Mouse (Mus musculus): ENCODE data around the gene Gm20498.
"Not testable (repeated sequence)": the region's sequence is repeated elsewhere in the genome, so short reads cannot be mapped to it uniquely, and the experiment has no call there.

Gene Gm20498

DNA sequence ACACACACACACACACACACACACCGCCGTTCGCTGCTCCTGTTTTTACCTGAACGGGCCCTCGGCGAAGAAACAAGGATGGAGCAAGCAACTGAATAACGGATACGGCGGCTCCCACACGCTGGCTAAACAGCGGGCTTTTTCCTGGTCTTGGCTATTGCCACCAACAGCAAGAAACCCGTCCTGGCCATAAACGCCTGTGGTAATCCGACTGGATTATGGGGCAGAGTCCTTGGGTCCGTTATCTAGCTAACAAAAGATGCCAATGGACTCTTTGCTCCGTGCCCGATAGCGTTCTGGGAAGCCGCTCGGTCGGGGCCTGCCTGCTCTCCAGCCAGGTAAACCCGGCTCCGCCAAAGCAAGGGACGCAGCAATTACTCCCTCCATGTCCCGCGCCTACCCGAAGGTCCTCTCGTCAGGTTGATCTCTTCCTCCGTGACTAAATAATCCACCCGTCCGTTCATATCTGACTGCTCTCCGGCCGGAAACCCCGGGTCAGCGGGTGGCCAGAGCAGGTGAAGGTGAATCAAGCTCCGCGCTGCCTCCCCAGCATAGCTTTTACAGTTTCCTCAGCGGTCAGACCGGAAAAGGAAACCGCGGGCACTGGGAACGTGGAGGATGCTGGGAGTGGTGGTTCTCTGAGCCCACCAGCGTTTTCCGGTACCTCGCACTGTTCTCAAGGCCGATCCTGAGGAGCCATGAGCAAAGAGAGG lies at the start of gene Gm20498, which contains the start of gene Synj2bp:
Gene Gm20498 (minus strand): TSS at position 590 of the 713 bp plus-strand sequence.
Gene Synj2bp (minus strand): TSS at position 596 of the 713 bp plus-strand sequence.
- peak; percentile 91 for DNase-seq (ENCODE audit: low read depth, low spot score)

DNA sequence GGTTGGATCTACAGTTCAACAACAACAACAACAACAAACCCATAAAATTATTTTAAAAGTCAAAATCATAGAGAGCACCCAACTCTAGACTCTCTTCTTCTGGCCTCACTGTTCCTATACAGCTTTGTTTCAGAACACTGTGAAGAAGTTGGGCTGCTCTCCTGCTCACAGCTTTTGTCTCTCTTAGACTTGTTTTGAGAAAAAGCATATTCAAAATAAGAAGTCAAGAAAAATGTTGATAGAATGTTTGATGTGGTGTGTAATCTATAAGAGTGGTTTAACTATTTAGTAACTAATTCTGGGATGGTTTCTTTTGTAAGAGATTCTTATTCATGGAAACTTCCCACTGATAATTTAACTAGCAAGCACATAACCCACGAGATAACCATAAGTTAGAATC lies 35.7 kb upstream of the Gm20498 start, which contains the start of gene Adam21:
Gene Adam21 (minus strand): TSS at position 101 of the 400 bp plus-strand sequence.
- DNase-seq (ENCODE audit: low read depth, low spot score), result no peak

DNA sequence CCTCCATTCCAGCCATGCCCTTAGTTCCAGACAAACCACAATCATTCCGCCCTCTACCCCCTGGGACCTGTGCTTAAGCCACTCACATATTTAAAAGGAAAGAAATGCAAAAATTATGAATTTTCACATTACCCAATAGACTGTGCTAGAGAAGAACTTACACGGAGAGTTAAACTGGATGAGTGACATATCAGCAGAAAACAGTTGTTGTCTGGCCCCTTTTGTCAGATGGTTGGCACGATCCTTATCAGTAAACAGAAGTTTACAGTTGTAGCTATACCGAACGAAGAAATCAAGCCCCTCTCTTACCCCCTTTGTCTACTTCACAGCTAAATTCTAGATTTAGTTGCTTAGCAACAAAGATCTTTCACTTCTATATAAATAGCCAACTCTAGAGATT lies 35.2 kb upstream of the Gm20498 start:
- no peak for DNase-seq (ENCODE audit: low read depth, low spot score)

DNA sequence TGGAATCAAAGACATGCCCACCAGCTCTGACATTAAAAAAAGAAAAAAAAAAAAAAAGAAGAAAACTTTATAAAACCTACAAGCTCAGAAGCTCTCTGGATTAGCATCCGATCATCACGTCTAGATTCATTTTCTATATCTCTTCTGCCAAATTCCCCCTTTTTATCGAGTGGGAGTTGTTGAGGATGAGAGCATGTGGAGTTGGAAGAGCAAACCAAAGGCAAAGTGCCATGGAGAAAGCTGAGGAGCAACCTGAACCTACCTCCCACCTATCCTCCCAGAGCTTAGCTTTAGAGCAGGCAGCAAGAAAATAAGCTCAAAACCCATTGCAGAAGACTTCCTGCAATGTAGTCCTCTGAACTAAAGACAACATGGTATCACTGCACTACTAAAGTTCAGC lies 31.5 kb upstream of the Gm20498 start:
- DNase-seq (ENCODE audit: low read depth, low spot score), result no peak

DNA sequence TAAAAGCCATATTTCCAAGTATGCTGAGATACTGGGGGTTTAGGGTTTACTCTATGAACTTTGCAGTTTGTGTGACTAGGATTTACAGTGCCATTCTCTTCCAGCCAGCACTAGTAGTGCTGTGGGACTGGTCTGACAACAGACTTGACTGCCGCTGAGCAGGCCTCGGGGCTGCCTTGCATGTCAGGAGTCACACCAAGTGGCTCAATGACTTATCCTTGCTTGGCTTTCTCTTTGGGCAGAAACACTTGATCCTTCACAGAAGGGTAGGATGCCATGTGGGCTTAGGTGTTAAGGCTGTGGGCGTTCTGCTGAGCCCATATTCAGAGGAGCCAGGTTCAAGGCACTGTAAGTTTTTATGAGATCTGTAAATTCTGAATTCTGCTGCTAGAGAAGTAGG lies 16.6 kb upstream of the Gm20498 start:
- no peak for DNase-seq (ENCODE audit: low read depth, low spot score)

DNA sequence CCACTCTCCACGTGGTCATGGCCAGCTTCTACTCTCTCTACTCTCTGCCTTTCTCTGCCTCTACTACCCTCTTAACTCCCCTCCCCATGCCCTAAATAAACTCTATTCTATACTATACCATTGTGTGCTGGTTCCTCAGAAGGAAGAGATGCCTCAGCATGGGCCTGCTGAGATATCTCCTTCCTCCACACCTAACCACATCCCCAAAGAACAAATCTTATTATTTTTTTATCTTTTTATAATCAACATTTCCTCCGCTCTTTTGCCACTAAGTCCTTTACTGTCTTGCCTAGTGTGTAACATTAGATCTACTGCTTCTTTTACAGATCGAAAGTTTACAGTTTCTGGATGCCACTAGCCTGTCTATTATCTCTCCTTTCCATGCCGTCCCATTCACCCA lies 14.5 kb upstream of the Gm20498 start:
- no peak for DNase-seq (ENCODE audit: low read depth, low spot score)

DNA sequence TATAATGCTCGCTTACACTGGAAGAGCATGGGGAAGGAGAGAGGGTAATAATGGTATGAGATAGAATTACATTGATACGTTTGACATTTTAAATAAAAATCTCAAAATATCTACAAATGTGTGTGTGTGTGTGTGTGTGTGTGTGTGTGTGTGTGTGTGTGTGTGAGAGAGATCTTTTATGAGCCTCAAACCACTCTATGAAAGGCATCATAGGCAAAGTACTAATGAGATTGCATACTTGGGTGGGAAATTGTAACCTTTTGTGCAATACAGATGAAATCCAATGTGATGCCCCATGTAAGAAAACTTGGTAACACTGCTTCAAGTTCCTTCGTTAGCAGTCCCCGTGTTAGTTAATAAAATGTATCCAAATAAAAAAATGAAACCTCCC lies 319 bp upstream of the Gm20498 start:
- DNase-seq (ENCODE audit: low read depth, low spot score), result no peak

DNA sequence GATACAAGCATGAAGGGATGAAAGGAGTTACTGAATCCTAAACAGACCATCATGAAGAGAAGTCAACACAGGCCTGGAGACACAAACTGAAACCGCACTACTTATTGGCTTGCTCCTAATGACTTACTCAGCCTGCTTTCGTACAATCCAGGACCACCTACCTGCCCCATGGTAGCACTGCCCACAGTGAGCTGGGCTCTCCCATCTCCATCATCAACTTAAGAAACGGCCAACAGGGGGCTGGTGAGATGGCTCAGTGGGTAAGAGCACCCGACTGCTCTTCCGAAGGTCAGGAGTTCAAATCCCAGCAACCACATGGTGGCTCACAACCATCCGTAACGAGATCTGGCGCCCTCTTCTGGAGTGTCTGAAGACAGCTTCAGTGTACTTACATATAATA lies 2.1 kb downstream of the Gm20498 start:
- DNase-seq (ENCODE audit: low read depth, low spot score), result peak; percentile 77

DNA sequence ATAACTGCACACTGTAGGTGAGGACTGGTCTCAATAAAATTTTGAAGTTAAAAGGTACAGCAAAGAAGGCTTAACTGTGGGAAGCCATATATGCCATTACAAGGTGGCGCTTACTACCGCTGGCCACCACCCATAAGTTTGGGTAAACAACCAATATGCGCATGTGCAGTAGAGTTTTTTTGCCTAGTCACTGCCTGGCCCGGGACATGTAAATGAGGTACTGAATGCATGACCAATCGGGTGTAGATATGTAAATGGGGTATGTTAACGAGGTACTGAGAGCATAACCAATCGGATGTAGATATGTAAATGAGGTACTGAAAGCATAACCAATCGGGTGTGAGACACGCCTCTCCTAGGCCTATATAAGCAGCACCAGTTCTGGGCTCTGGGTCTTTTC lies 35.8 kb downstream of the Gm20498 start:
- DNase-seq (ENCODE audit: low read depth, low spot score), result peak; percentile 58

DNA sequence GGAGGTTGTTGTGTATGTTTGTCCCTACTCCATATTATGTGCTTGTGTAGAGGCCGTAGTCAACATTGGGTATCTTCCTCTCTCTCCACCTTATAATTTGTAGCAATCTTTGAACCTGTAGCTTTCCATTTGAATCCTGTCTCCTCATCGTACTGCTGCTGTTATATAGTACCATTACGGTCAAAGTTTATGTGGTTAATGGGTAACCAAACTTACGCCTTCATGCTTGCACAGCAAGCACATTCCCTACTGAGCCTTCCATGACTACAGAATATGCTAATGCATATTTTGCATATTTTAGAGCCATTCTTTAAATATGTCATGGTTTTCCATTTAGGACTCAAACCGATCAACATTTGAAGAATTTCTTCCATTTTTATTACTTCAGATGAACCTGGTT lies 42.2 kb downstream of the Gm20498 start:
- DNase-seq (ENCODE audit: low read depth, low spot score), result no peak

DNA sequence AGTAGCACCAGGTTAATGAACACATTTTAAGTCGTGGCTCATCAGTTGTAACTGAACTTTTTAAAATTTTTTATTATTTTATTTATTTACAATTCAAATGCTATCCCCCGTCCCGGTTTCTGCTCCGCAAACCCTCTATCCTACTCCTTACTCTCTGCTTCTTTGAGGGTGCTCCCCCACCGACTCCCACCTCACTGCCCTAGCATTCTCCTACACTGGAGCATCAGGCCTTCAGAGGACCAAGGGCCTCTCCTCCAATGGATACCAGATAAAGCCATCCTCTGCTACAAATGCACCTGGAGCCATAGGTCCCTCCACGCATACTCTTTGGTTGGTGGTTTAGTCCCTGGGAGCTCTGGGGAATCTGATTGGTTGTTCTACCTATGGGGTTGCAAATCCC lies 47.4 kb downstream of the Gm20498 start:
- DNase-seq (ENCODE audit: low read depth, low spot score), result no peak

DNA sequence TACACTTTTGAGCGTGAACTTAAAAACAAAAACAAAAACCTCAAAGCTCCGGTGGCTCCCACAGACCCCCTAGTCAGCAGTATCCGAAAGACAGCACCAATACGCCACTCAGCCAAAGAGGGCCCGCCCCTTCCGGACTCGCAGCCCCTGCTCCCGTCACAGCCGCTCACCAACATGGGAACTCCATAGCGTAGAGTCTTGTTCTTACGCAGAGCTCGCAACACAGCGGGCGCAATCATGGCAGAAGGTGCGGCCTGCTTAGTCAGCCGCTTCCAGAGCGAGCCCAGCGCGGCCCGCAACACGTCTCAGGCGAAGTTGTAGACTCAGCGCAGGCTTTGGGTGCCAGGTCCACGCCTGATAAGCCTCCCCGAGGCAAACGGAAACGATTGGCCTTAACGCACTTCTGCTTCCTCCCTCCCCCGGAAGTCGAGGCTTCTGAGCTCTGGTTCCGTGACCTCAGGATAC lies 47.9 kb downstream of the Gm20498 start, which contains the start of gene Cox16:
Gene Cox16 (minus strand): TSS at position 401 of the 465 bp plus-strand sequence.
- peak; percentile 93 for DNase-seq (ENCODE audit: low read depth, low spot score)

DNA sequence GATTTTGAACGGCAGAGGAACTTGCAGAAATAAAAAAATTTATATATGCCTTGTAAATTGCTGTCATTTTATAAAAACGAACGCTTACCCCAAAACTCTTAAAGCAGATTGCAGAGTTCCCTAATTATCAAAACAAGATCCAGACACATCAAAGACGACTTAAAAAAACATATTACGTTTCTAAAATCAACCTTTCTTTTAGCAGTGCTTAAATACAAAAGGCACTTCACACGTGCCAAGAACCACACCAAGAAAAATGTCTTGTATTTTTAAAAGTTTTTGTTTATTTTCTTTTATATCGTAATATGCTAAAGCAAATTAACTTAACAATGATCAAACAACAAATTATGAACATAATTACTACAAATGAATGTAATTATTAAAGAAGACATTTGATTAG lies 48.5 kb downstream of the Gm20498 start:
- DNase-seq (ENCODE audit: low read depth, low spot score), result no peak

DNA sequence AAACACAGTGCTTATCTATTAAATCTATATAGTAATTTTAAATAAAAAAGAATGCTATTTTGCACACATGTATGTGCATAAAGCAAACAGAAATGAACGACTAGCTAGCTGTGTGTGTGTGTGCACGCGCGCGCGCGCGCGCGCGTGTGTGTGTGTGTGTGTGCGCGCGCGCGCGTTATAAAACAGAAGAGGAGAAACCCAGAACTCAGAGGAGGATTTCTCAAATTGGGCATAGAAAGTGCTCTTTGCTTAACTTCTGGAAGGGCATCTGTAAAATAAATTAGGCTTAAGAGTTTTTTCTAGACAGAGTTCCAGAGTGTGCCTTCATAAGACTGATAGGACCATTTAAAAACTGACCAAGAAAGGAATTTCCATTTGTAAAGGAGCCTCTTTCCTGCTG lies 49.0 kb downstream of the Gm20498 start:
- peak; percentile 72 for DNase-seq (ENCODE audit: low read depth, low spot score)

DNA sequence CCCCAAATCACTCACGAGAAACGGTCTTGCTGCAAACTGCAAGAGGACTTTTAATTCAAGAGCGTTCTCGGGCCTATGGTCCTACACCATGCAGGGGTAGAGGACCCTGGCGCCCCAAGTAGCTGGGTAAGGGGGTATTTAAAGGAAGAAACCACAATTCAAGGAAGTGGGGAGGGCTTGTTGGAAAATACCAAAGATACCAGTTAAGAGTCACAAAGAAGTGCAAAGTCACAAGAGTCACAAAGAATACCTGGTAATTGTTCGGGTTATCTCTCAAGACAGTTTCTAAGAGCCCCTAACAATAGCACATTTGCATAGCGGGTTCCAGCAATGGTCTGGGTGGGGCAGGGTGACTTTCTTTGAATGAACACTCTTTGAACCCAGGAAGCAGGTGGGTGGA lies 73.7 kb downstream of the Gm20498 start:
- DNase-seq (ENCODE audit: low read depth, low spot score), result peak; percentile 66

DNA sequence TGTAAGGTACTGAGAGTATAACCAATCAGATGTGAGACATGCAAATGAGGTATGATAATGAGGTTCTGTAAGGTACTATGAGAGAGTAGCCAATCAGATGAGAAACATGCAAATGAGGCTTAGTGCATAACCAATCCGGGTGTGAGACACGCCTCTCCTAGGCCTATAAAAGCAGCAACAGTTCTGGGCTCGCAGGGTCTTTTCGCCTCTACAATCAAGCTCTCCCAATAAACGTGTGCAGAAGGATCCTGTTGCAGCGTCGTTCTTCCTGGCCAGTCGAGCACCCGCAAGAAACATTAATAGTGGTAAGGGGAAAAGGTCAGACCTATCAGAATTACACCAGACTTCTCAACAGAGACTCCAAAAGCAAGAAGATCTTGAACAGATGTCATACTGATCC lies 93.7 kb downstream of the Gm20498 start:
- DNase-seq (ENCODE audit: low read depth, low spot score), result not testable (repeated sequence)

DNA sequence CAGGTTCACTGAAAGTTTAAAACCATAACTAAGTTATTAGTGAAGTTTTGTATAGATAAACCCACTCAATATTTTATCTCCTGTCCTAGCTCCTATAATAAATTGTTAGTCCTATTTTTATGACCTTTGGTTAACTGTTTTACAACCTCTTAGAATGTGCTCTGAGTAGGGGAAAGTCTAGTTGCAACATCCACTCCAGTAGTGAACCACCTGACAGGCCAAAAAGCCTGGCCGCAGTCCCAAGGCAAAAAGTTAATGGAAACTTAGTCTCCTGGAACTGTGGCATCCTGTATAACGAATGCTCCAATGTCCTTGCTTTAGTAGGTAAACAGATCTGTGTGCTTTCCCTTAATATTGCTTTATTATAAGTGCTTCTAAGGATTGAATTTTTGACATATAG lies 97.9 kb downstream of the Gm20498 start:
- DNase-seq (ENCODE audit: low read depth, low spot score), result not testable (repeated sequence)

DNA sequence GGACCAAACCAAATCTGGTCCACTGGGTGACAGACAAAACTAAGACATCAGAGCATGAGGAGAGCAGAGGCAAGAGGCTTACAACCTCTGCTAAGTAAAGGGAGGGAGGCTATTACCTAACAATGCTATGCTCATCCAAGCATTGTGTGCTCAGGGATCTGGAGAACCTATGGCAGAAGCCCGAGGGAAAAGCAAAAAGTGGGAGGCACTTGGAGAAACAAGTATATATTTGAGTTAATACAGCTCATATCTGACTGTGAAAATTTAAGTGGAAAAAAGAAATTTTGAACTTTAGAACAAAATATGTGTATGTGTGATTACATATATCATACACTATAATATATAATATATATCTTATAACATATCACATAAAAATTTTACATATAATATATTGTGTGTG lies 110.9 kb downstream of the Gm20498 start, which contains the start of gene Adam4:
Gene Adam4 (minus strand): TSS at position 101 of the 400 bp plus-strand sequence.
- DNase-seq (ENCODE audit: low read depth, low spot score), result no peak

DNA sequence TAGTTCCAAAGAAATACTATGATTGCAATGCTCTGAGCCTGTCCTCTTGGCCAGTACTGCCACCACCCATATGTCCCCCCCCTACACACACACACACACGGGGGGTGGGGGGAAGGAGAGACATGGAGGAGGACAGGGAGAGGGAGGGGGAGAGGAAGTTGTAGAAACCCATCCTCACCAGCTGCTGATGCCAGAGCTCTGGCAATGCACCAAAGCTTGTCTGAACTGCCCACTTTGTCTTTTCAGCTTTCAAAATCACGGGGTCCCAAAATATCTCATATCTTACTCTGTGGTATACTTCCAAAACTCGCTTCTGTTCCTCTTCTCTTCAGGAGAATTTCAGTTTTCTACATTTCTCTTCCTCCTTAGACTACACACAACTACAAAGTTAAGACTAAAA lies 119.5 kb downstream of the Gm20498 start:
- no peak for DNase-seq (ENCODE audit: low read depth, low spot score)

DNA sequence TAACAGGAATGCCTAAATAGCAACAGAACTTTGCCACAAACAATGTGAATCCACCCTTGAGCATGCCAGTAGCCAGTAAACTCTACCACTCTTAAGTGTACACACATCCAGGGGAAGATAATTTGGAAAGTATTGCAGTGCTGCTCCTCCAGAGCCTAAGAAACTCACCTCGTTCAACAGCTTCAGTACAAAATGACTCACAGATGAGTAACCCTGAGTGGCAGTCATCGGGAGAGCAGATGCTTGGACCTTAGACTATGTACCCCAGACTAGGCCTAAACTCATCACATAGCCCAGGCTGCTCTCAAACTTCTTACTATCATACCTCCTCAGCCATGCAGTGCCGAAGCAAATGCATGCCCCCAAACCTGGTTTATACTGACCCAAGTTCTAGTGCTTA lies 123.7 kb downstream of the Gm20498 start:
- no peak for DNase-seq (ENCODE audit: low read depth, low spot score)

DNA sequence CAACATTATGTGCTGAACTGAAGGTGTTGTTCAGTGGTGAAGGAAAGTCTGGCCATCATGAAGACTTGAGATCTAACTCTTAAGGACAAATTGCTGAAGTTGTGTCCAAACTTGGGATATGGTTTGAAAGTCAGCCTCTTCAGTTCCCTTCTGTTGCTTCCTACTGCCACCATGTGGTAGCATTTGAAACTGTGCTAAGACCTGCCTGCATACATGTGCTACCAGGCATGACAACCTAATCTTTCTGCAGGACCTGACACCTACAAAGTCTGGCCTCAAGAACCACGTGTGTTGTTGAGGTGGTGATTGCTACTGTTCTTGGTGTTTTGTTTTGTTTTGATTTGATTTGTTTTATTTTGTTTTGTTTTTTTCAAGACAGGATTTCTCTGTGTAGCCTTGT lies 130.5 kb downstream of the Gm20498 start:
- peak; percentile 75 for DNase-seq (ENCODE audit: low read depth, low spot score)

DNA sequence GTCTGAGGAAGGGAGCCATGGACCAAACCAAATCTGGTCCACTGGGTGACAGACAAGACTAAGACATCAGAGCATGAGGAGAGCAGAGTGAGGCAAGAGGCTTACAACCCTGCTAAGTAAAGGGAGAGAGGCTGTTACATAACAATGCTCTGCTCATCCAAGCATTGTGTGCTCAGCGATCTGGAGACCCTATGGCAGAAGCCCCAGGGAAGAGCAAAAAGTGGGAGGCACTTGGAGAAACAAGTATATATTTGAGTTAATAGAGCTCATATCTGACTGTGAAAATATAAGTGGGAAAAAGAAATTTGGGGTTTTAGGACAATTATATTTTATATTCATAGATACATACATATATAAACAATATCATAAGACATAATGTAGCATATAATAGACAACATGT lies 153.3 kb downstream of the Gm20498 start, which contains the start of gene Gm4787:
Gene Gm4787 (minus strand): TSS at position 101 of the 400 bp plus-strand sequence.
- not testable (repeated sequence) for DNase-seq (ENCODE audit: low read depth, low spot score)

DNA sequence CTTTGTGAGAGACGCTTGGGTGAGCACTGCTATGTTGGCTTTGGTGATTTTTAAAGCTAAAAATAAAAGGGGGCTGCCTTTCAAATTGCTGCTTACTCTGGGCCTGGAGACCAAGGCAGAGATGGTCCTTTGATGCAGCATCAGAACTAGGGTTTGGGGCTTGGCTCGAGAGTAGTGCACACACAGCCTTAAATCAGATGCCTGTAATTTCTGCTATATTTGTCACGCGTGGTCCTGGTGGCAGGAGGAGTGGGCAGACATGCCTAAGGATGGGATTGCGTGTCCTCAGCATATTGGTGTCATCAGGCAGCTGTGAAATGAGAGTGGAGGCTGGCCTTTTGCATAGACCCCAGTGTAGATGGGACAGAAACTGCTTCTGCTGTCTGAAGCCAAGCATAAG lies 198.9 kb downstream of the Gm20498 start:
- no peak for DNase-seq (ENCODE audit: low read depth, low spot score)
